Mouse (Mus musculus) bone marrow macrophage, adult 2 months (primary cell): ENCODE data around the gene Pde4a.

Experiments used
- CTCF ChIP-seq: IDR thresholded peaks from 2 replicates; pipeline ENCODE4 v1.5.1; 2012; ENCODE audit warnings: low read depth, mild to moderate bottlenecking, low read length, moderate library complexity
- POLR2A ChIP-seq: IDR thresholded peaks from 2 replicates; pipeline ENCODE4 v1.6.1; 2012; ENCODE audit warnings: mild to moderate bottlenecking, low read depth, low read length, borderline replicate concordance

DNA sequence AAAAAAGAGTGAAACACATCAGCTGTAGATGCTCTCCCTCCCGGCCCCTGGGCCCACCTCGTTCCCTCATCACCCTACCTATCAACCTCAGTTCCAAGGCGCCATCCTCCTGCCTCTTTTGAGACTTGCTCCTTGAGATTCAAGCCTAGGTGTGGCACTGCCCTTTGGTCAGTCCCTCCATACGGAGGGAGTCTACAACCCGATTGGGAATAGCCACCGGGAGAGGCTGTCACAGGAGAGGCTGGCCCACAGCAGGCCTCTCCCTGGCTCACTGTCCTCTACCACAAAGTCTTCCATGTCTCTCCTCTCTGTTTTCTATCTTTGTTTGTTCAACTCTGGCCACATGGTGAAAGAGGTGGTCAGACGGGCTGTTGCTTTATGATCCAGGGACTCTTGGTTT lies 46.1 kb downstream of the Pde4a start:
- TF ChIP-seq CTCF (no peak), POLR2A (no peak)
